Mouse (Mus musculus): ENCODE data around the gene Zfp768.
A peak's percentile ranks its signal among the peaks of the same experiment; 100 is the strongest.

- TF ChIP-seq CTCF (conservative IDR thresholded peaks at IDR 0.05; ENCODE audit: low read length), result peak; percentile 98
- no peak for TF ChIP-seq POU5F1 (IDR thresholded peaks at IDR 0.05; ENCODE audit: borderline replicate concordance, low read length)
- TF ChIP-seq NANOG (IDR thresholded peaks at IDR 0.05; ENCODE audit: borderline replicate concordance, low read length), result no peak
These were observed 36.5 kb downstream of the Zfp768 start for GRCm38 (mm10) chr7:127308887-127309286.
